Mouse (Mus musculus) midbrain, embryonic 11.5 days (tissue): ENCODE measurements around the gene Slc5a3. TPM values are rescaled to one million over a fixed set of nuclear protein-coding genes. Genes with fewer than 3 reads are reported as not detected.

ENCODE experiments used
- ATAC-seq: fragments of 200-750 bp; cut with Nextera tagmentation; 2 replicates; pipeline ENCODE4 v1.8.0; 2017; ENCODE audit warnings: moderate TSS enrichment, moderate library complexity; ENCODE audit not compliant: low FRiP score
- DNase-seq: peaks from one replicate; pipeline ENCODE4 v3.0.0; 2015; ENCODE audit warnings: low spot score; ENCODE audit errors: missing footprints
- H3K27ac ChIP-seq: fragments of 300-500 bp; sonication (generic); 2 replicates; pipeline ENCODE4 v1.5.1; 2014; ENCODE audit warnings: low read depth, low read length
- H3K27me3 ChIP-seq: fragments of 300-500 bp; sonication (generic); 2 replicates; pipeline ENCODE4 v1.6.1; 2014; ENCODE audit warnings: mild to moderate bottlenecking, low read length, moderate library complexity, mixed read lengths; ENCODE audit not compliant: control insufficient read depth, insufficient read depth
- H3K36me3 ChIP-seq: fragments of 300-500 bp; sonication (generic); 2 replicates; pipeline ENCODE4 v1.6.1; 2014; ENCODE audit warnings: mild to moderate bottlenecking, low read length, moderate library complexity, mixed read lengths; ENCODE audit not compliant: control insufficient read depth, insufficient read depth
- H3K4me1 ChIP-seq: fragments of 300-500 bp; sonication (generic); 2 replicates; pipeline ENCODE4 v1.6.1; 2014; ENCODE audit warnings: low read length; ENCODE audit not compliant: control insufficient read depth, insufficient read depth
- H3K4me2 ChIP-seq: fragments of 300-500 bp; sonication (generic); 2 replicates; pipeline ENCODE4 v1.6.1; 2014; ENCODE audit warnings: mild to moderate bottlenecking, moderate library complexity
- H3K4me3 ChIP-seq: fragments of 300-500 bp; sonication (generic); 2 replicates; pipeline ENCODE4 v1.5.1; 2014; ENCODE audit warnings: low read depth, low read length
- H3K9ac ChIP-seq: fragments of 300-500 bp; sonication (generic); 2 replicates; pipeline ENCODE4 v1.6.1; 2014; ENCODE audit warnings: low read length
- H3K9me3 ChIP-seq: fragments of 300-500 bp; sonication (generic); 2 replicates; pipeline ENCODE4 v1.6.1; 2016; ENCODE audit warnings: low read length; ENCODE audit not compliant: control insufficient read depth
- WGBS: fragments of 180-500 bp; shearing (Covaris S2); extraction: QIAGEN DNeasy Blood & Tissue Kit; methylation state at CpG from one replicate; pipeline ENCODE4 v1.1.7; 2014; 5-methylcytosine and 5-hydroxymethylcytosine counted together
- polyA plus RNA-seq: library from polyadenylated mRNA; unstranded; fragments of >200 nt; fragmentation: Nextera tagmentation; extraction: Ambion mirVana; gene quantifications from 2 replicates; pipeline ENCODE4 v1.2.1, GENCODE M21; 2014

The Slc5a3 gene
- polyA plus RNA-seq, 1 experiment from 2014 or later, result 11.5 TPM

DNA sequence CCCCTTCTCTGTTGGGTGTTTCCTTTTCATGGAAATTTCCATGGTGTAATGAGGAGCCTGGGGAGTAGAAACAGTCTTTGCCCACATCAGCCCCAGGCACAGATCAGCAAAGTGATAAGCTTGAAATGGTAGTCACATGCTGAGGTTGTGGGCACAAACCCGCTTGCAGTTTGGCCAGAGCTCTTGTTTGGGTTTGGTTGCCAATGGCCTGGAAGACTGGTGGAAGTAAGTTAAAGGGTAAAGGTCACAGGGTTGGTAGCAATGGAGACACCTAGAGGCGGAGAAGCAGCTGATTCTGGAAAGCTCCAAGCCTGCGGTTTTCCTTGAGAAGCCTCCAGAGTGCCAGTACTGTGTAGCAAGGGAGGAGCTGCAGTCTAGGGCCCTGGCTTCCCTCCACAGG lies 47.5 kb downstream of the Slc5a3 start:
- DNase-seq (peak; percentile 49), ATAC-seq (no peak)
- no peak overlapping the region for H3K4me3 ChIP-seq
- no peaks in the 10 kb centered on the region for H3K27me3 ChIP-seq
- peaks cover 6% of the 10 kb centered on the region for H3K4me1 ChIP-seq
- WGBS, result 83% methylated on average over 3 of the region's 3 CpGs
- H3K9ac ChIP-seq, result no peak overlapping the region
- H3K36me3 ChIP-seq, result no peaks in the 10 kb centered on the region; the same call in 1 of the 2 replicates
- H3K4me2 ChIP-seq, result no peak overlapping the region
- no peak overlapping the region for H3K27ac ChIP-seq
- no peaks in the 10 kb centered on the region for H3K9me3 ChIP-seq

DNA sequence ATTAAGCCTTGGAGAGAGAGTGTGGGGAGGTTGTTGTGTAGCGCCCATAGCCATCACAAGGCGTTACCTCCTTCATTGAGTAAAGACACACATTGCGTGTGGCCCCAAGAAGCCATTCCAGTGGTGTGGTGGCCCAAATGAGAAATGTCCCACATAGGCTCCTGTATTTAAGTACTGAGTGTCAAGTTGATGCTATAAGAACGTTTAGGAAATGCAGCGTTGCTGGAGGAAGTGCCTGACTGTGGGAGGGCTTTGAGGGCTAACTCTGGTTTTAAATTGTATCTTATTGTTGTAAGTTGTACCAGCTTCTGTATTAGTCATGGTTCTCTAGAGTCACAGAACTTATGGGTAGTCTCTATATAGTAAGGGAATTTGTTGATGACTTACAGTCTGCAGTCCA lies 49.2 kb downstream of the Slc5a3 start:
- ATAC-seq (no peak), DNase-seq (peak; percentile 67)
- Histone ChIP-seq H3K4me1 (peaks cover 6% of the 10 kb centered on the region), H3K27ac (no peak overlapping the region), H3K4me2 (no peak overlapping the region), H3K9me3 (no peaks in the 10 kb centered on the region), H3K27me3 (no peaks in the 10 kb centered on the region), H3K4me3 (no peak overlapping the region), H3K36me3 (peaks cover 3% of the 10 kb centered on the region; the same call in 1 of the 2 replicates), H3K9ac (no peak overlapping the region)
- 95% methylated on average over 5 of the region's 5 CpGs for whole genome bisulfite sequencing

DNA sequence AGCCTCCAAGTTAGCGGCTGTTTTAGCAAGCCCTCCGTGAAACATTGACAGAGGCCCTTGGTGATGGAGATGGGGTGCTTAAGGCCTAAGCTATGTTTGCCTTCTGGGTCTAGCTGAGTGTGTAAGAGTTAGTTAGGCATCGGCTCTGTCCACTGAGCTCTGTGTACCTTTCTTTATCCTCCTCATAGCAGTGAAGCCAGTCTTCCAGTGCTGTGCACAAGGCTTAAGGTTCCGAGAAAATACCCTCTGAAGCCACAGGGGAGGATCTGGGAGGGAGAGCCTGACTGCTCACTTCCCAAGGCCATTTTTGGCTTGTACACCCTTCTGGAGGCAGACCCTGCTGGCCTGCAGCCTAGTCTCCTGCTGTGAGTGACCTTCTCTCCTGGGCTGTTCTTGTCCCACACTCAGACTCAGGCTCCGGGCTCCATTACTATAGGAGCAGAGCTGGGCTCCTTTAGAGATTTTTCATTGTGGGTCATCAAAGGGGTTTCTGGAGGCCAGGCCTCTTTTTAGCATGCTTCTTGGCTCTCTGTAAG lies 56.7 kb downstream of the Slc5a3 start:
- Histone ChIP-seq H3K4me1 (peaks cover 19% of the 10 kb centered on the region), H3K36me3 (peaks cover 3% of the 10 kb centered on the region; the same call in 1 of the 2 replicates), H3K4me3 (no peak overlapping the region), H3K9ac (no peak overlapping the region), H3K9me3 (no peaks in the 10 kb centered on the region), H3K27me3 (no peaks in the 10 kb centered on the region), H3K4me2 (no peak overlapping the region), H3K27ac (no peak overlapping the region)
- WGBS, result 70% methylated on average over 5 of the region's 5 CpGs
- DNase-seq (peak; percentile 78), ATAC-seq (no peak)

DNA sequence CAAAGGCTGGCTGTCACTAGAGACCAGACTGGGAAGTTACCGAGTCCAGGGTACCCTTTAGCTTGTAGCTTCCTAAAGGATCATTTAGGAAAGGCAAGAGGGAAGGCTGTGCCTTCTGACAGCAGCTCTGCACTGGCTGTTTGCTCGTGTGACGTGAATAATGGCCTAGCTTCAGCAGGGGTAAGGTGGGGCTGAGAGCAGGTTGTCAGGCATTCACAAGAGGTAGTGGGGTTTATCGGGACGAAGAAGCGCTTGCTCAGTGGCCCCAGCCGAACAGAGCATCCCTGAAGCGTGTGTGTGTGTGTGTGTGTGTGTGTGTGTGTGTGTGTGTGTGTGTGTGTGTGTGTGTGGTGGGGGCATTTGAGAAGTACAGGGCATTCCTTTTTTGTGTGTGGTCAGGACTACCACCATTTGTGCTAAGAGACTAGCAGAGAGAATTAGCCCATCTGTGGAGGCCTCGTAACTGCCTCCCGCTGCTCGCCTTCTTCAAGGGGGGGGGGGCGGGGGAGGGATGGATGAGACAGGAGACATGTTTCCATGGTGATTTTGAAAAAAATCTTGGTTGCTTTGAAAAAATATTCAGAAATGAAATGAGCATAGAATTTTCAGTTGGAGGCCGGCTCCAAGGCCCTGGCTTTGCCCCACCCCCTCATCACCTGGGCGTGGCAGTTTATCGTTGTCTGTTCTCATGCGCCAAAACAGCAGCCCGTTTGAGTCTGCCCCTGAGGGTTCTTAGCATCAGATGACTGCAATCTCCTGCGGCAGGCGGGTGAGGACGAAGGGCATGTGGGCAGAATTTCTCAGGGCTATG lies 57.7 kb downstream of the Slc5a3 start:
- Histone ChIP-seq H3K27ac (no peak overlapping the region), H3K4me1 (peaks cover 19% of the 10 kb centered on the region), H3K36me3 (peaks cover 3% of the 10 kb centered on the region; the same call in 1 of the 2 replicates), H3K9ac (0 out of 2 replicates have a peak overlapping the region, but pooled peaks have one; percentile 16), H3K27me3 (no peaks in the 10 kb centered on the region), H3K4me3 (no peak overlapping the region), H3K9me3 (no peaks in the 10 kb centered on the region), H3K4me2 (peak overlapping the region; percentile 28; the same call in 1 of the 2 replicates)
- DNase-seq (peak; percentile 86), ATAC-seq (peak; percentile 49; the same call in 1 of the 2 replicates)
- 33% methylated on average over 19 of the region's 20 CpGs for WGBS

DNA sequence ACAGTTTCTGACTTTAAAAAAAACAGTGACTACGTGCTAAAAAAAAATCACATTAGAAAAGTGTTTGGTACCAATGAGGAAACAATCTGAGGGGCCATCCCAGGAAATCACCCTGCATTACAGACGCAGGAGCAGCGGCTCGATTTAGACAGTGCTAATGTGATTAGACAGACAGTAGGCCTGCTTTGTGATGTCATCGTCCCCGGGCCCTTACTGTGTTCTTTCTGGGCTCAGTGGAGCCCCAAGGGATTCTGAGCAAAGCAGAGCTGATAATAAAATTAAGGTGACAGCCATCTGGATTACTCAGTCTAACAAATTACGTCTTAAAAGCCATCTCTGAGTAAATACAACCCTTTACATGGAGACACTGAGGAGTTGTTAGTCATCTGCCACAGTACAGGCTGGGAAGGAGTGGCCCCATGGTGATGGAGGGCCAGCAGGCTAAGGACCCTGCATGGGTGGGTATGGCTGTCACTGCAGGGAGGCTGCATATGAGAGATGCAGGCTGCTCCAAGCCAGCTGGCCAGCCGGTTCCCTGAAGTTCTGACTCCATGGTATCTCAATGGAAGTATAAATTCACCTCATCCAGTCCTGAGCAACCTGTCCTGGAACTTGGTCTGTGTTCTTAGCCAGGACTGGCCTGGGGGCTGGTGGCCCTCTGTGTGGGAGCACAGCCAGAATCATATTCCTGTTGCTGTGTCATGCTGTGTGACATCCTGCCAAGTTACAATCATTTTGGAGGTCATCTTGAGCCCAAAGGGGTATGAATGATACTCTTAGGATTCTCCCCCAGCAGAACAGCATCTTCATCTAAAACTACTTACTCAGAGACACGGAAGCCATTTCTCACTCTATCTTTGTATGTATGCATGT lies 59.5 kb downstream of the Slc5a3 start:
- no peak for ATAC-seq
- Histone ChIP-seq H3K27ac (no peak overlapping the region), H3K4me3 (no peak overlapping the region), H3K4me2 (no peak overlapping the region), H3K9me3 (no peaks in the 10 kb centered on the region), H3K9ac (no peak overlapping the region), H3K4me1 (peaks cover 19% of the 10 kb centered on the region), H3K27me3 (no peaks in the 10 kb centered on the region), H3K36me3 (no peaks in the 10 kb centered on the region)
- DNase-seq, result peak; percentile 62
- WGBS, result 75% methylated on average over 9 of the region's 9 CpGs

DNA sequence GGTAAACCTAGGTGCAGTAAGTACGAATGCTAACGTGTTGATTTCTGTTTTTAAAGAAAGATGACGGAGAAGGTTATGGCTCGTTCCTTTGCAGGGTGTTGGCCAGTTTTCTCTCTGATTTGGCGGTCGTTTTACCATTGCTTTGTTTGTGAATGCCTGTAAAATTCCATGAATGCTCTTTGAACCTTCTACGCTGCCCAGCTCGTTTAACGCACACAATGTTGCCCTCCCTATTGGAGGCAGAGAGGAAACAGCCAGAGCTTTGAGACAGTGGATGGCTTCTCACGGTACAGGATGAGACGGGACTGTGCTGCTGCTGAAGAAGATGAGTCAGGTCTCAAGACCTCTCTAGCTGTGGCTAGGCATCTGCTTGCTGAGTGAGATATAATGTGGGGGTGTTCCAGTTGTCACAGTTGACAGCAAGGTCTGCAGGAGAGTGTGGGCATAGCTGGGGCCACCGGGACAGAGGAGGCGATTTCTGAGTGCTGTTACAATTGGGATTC lies 60.9 kb downstream of the Slc5a3 start:
- Histone ChIP-seq H3K9me3 (no peaks in the 10 kb centered on the region), H3K4me1 (peaks cover 19% of the 10 kb centered on the region), H3K36me3 (no peaks in the 10 kb centered on the region), H3K27ac (no peak overlapping the region), H3K4me2 (no peak overlapping the region), H3K27me3 (no peaks in the 10 kb centered on the region), H3K9ac (no peak overlapping the region), H3K4me3 (no peak overlapping the region)
- ATAC-seq (no peak), DNase-seq (peak; percentile 61)
- 79% methylated on average over 13 of the region's 13 CpGs for WGBS

DNA sequence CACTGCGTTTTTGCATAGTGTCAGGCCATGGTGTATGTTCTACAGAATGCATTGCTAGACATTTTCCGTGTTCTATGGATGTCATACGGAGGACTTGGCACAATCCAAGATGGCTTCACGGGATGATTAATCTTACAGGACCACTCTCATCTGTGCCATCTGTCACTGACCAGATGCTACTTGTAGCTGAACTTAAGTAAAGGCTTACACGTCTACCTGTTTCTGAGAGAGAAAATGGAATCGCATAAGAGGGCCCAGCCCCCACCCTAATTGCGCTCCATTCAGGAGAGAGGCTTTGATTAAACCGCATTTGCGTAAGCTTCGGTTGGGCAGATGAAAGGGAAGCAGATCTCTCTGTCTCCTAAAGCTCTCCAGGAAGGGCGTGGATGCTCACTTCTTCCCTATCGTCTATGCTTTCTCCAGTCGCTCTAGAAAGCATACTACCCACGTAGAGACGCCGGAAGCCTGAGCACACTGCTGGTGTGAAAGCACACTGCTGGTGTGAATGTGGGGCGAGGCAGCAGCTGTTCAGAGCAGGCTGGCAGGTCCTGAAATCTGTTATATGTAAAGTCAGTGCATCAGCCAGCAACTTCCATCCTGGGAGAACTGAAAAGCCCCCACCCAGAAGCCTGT lies 62.9 kb downstream of the Slc5a3 start:
- no peak overlapping the region for H3K4me2 ChIP-seq
- no peaks in the 10 kb centered on the region for H3K9me3 ChIP-seq
- no peaks in the 10 kb centered on the region for H3K27me3 ChIP-seq
- ATAC-seq (no peak), DNase-seq (peak; percentile 37)
- no peak overlapping the region for H3K4me3 ChIP-seq
- H3K9ac ChIP-seq, result no peak overlapping the region
- H3K4me1 ChIP-seq, result peaks cover 9% of the 10 kb centered on the region
- whole genome bisulfite sequencing, result 67% methylated on average over 17 of the region's 17 CpGs
- no peak overlapping the region for H3K27ac ChIP-seq
- H3K36me3 ChIP-seq, result no peaks in the 10 kb centered on the region

DNA sequence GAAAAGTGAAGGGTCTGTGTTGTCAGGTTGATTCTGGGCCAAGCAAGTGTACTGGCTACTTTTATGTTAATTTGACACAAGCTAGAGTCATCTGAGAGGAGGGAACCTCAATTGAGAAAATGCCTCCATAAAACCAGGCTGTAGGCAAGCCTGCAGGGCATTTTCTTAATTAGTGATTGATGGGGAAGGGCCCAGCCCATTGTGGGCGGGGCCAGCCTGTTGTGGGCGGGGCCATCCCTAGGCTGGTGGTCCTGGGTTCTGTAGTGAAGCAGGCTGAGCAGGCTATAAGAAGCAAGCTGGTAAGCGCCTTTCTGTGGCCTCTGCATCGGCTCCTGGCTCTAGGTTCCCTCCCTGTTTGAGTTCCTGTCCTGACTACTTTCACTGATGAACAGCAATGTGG lies 69.1 kb downstream of the Slc5a3 start:
- Histone ChIP-seq H3K4me2 (no peak overlapping the region), H3K27ac (no peak overlapping the region), H3K27me3 (no peaks in the 10 kb centered on the region), H3K9ac (no peak overlapping the region), H3K36me3 (no peaks in the 10 kb centered on the region), H3K9me3 (no peaks in the 10 kb centered on the region), H3K4me3 (no peak overlapping the region), H3K4me1 (no peaks in the 10 kb centered on the region)
- DNase-seq (peak; percentile 66), ATAC-seq (no peak)
- 56% methylated on average over 4 of the region's 4 CpGs for WGBS
